Mouse (Mus musculus) lung, adult 2 months (tissue): ENCODE data around the gene Dock1. TPM values are rescaled to one million over a fixed set of nuclear protein-coding genes. Genes with fewer than 3 reads are reported as not detected.
A peak's percentile ranks its signal among the peaks of the same experiment; 100 is the strongest.

Experiments
- DNase-seq: peaks from one replicate; pipeline ENCODE4 v3.0.0; 2022
- H3K4me1 ChIP-seq: fragments of 200-500 bp; 2 replicates; pipeline ENCODE4 v1.6.1; 2011; ENCODE audit warnings: low read length; ENCODE audit not compliant: control insufficient read depth, insufficient read depth
- H3K4me3 ChIP-seq: fragments of 200-500 bp; replicated peaks from 2 replicates; pipeline ENCODE3; 2011; ENCODE audit warnings: low read depth, mild to moderate bottlenecking, control low read depth, low read length; ENCODE audit errors: extremely low read depth
- CTCF ChIP-seq: fragments of 200-500 bp; IDR thresholded peaks from 2 replicates; pipeline ENCODE4 v1.5.1; 2011; ENCODE audit warnings: mild to moderate bottlenecking, low read length, control low read depth; ENCODE audit not compliant: insufficient read depth
- POLR2A ChIP-seq: fragments of 200-500 bp; IDR thresholded peaks from 2 replicates; pipeline ENCODE4 v1.6.1; 2011; ENCODE audit warnings: low read depth, mild to moderate bottlenecking, control low read depth, low read length, borderline replicate concordance; ENCODE audit errors: extremely low read depth
- WGBS: fragments of 180-500 bp; shearing (Covaris S2); methylation state at CpG from one replicate; pipeline ENCODE4 v1.1.7; 2018; 5-methylcytosine and 5-hydroxymethylcytosine counted together
- polyA plus RNA-seq: library from polyadenylated mRNA; depleted of rRNA; stranded (reverse); fragments of >200 nt; gene quantifications from 2 replicates; pipeline ENCODE4 v1.2.3, GENCODE M21; 2012

The Dock1 gene
- polyA plus RNA-seq, 1 experiment: 18.7 TPM

- TF ChIP-seq CTCF: no peak
- H3K4me3 ChIP-seq: peak overlapping the region; percentile 89
- H3K4me1 ChIP-seq: peaks cover 12% of the 10 kb centered on the region
- WGBS: 31% methylated on average over 7 of the region's 7 CpGs
- no peak for DNase-seq
These were observed 1.0 kb downstream of the Dock1 start for GRCm38 (mm10) chr7:134671467-134671901.

- no peak for DNase-seq
- Histone ChIP-seq H3K4me3 (no peak overlapping the region), H3K4me1 (peaks cover 12% of the 10 kb centered on the region)
- no peak for TF ChIP-seq CTCF
- TF ChIP-seq POLR2A: no peak
- WGBS: 75% methylated on average over 5 of the region's 5 CpGs
These were observed 2.7 kb downstream of the Dock1 start for GRCm38 (mm10) chr7:134673135-134673534.

- Histone ChIP-seq H3K4me3 (no peak overlapping the region), H3K4me1 (peaks cover 12% of the 10 kb centered on the region)
- no peak for DNase-seq
- WGBS: 45% methylated on average over 9 of the region's 9 CpGs
- no peak for TF ChIP-seq CTCF
- TF ChIP-seq POLR2A: no peak
These were observed 3.5 kb downstream of the Dock1 start for GRCm38 (mm10) chr7:134673952-134674351.

DNA sequence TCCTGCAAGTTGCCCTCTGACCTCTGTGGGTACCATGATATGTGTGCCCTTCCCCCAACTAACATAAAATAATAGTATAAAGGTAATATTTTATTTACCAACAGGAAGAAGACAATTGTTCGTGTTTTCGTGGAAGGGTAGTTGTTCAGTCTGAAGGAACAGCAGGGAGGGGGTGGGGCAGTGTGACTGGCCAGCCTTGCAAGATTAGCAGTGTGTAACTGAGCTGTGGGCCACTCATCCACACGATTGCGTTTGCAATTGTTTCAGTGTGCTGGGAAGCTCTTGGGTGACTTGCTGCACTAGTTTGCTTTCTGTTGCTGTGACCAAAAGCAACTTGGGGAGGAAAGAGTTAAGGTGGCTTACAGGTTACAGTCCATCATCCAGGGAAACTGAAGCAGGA is 7.4 kb downstream of the Dock1 start:
- H3K4me1 ChIP-seq: peaks cover 18% of the 10 kb centered on the region
- TF ChIP-seq CTCF (no peak), POLR2A (no peak)
- H3K4me3 ChIP-seq: no peak overlapping the region
- no peak for DNase-seq
- 41% methylated on average over 4 of the region's 4 CpGs for WGBS

DNA sequence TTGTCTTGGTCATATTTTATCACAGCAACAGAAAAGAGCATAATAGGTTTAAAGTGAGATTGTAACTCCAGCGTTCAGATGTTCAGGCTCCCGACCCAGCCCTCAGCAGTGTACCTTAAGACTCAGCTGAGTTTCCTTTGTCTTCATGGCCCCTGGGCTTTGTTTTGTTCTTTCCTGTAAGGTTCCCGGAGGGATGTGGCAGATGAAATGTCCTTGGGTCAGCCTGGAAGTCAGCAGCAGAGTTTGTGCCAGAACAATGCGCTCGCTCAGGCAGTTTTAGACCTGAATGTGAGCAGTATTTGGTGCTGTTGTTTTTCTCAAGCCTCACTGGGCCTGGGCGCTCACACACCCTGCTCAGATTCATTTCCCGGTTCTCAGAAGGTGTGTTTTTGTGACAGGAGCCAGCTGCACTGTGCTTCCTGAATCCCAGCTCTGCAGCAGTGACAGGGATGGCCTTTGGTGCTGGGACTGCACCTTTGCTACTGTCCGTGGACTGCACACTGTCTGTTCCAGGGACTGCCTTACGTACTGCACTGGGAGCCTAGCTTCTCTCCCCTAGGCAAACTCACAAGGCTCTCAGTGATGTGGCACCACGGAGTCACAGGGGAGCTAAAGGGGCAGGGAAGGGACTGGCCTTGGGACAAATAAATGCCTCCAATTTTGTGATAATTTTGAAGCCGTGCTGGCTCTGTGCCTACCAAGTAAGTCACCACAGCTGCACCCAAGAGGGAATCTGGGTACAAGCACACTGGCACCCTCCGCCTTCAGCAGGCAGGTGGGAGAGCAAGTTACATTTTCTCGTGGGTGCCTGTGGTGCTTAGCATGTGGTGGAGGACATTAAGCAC is 9.1 kb downstream of the Dock1 start:
- DNase-seq: no peak
- Histone ChIP-seq H3K4me1 (peaks cover 15% of the 10 kb centered on the region), H3K4me3 (no peak overlapping the region)
- no peak for TF ChIP-seq CTCF
- TF ChIP-seq POLR2A: no peak
- 46% methylated on average over 13 of the region's 13 CpGs for WGBS

GRCm38 (mm10) chr7:134680161-134680560 is 9.7 kb downstream of the Dock1 start:
- TF ChIP-seq CTCF: no peak
- TF ChIP-seq POLR2A: no peak
- no peak for DNase-seq
- 76% methylated on average over 2 of the region's 2 CpGs for WGBS
- Histone ChIP-seq H3K4me1 (peaks cover 13% of the 10 kb centered on the region), H3K4me3 (no peak overlapping the region)

DNA sequence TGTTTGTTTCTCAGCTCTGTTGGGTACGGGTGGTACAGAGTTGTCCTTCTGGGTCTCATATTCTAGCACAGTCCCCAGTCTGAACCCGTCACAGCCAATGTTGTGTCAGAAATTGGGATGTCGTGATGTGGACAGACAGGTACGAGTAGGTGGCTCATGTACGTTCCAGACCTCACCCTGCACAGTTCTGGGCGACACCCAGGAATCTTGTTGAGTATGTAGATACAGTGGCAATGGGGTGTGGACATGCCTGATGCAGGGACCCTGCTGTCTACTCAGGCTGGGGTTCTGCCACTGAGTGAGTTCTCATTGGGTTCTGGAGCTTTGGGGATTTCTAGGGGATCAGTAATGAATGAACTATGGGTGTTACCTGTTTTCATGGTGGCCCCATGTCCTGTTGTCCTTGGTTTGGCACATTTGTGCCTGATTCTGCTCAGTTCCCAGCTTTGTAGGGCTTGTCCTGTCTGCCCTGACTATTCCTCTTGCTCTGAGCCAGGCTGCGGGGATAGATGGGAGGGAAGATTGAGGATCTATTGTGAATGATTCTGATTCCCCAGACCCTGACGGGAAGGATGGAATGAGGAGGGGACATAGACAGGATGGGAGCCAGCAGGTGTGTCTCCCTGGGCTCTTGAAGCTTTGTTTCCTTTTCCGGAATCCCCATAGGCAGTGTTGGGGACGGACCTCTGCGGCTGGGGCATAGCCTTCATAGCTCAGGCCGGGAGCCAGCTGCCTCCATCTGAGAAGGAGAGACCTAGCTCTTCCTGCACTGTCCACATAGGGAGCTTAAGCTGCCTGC is 11.5 kb downstream of the Dock1 start:
- WGBS: 69% methylated on average over 12 of the region's 12 CpGs
- DNase-seq: no peak
- Histone ChIP-seq H3K4me1 (peaks cover 13% of the 10 kb centered on the region), H3K4me3 (no peak overlapping the region)
- no peak for TF ChIP-seq POLR2A
- no peak for TF ChIP-seq CTCF

DNA sequence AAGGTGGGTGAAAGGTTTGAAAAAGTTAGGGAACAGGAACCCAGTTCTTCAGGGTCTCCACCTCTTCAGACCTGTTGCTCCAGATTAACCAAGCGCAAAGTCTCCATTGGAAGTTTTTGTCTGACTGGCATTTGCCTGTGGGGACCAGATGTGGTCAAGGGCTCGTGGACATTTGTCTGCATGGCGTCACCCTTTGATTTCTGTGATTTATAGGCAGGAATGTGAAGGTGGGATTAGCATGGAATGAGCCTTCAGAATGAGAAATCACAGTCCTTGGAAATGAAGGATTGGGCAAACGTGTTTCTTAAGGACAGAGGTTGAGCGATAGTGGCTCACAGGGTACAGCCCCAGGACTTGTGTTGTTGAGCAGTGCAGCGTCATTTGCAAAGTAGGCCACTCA is 17.9 kb downstream of the Dock1 start:
- Histone ChIP-seq H3K4me1 (peaks cover 9% of the 10 kb centered on the region), H3K4me3 (no peak overlapping the region)
- TF ChIP-seq CTCF (no peak), POLR2A (no peak)
- no peak for DNase-seq
- WGBS: 91% methylated on average over 6 of the region's 6 CpGs

GRCm38 (mm10) chr7:134690118-134690517 is 19.7 kb downstream of the Dock1 start:
- no peak for DNase-seq
- no peak overlapping the region for H3K4me3 ChIP-seq
- H3K4me1 ChIP-seq: peaks cover 12% of the 10 kb centered on the region
- TF ChIP-seq POLR2A (no peak), CTCF (no peak)
- WGBS: 45% methylated on average over 5 of the region's 5 CpGs

DNA sequence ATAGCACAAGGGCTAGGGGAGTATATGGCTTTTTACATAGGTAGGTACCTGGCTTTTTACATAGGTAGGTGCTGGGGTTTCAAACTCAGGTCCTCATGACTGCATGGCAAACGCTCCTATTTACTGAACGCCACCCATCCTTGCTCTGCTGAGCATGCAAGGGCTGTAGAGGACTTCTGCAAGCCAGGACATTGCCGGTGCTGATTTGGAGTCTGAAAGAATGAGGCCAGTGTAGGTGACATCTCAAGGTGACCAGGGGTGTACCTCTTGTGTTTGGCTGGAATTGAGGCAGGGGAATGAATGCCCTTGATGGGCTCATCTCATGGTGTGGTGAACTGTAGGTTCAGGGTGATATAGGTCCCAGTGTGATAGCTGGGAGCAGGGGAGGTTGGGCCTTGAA is 20.4 kb downstream of the Dock1 start:
- TF ChIP-seq CTCF (no peak), POLR2A (no peak)
- WGBS: 91% methylated on average over 3 of the region's 3 CpGs
- DNase-seq: no peak
- Histone ChIP-seq H3K4me1 (peaks cover 12% of the 10 kb centered on the region), H3K4me3 (no peak overlapping the region)
